22 mouse cellular contexts compared by ENCODE assay signal in the genomic region with DNA sequence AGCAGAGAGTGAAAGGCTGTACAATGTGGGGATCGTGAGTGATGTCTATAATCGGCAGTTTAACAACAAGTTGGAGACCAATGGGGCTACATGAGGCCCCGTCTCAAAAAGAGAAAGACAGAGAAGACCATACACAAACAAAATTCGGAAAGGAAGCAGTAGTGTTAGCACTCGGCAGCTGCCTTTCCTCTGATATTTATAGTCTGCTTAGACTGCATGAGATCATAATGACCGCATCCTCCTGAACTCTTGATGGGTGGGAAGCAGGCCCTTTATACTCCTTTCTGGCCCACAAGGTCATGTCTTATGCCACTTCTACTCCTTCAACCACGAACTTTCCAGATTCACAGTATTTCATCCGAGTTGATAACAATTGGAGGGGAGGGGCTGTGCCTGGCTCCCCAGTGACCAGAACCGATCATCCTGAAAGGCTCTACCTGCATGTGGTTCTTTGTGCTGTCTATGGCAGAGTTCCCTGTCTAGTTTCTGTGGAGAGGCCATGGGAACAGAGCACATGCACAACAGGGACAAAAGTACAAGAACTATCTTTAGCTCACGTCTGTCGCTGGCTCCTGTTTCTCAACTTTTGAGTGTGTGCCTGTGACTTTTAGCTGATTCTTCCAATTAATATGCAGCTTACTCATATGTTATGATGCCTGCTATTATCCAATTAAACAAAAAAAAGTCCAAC.
DNase-seq lines count a peak whose midpoint lies in the region; ATAC-seq lines count a peak whose summit lies in the region.
"Had no signal": no experiment of that assay in that cellular context is flagged by ENCODE, and none has a peak within 500 bp of the region (broad histone marks: within the 10 kb centered on the region; RNA-seq: fewer than 3 reads in every experiment).

No protein-coding gene starts in this region.

- no peak overlapping the region for H3K27ac ChIP-seq in midbrain, embryonic 15.5 days
- H3K27ac ChIP-seq: forebrain, embryonic 10.5 days; left cerebral cortex, adult 2 months; limb, embryonic 13.5 days; liver, embryonic 15.5 days; stomach, postnatal 0 days had no signal

- peak; percentile 56 for ATAC-seq in midbrain, embryonic 15.5 days (replicated peaks)
- ATAC-seq: CD4-positive, CD25-positive, alpha-beta regulatory T cell, adult 4 months; intestine, postnatal 0 days had no signal

- H3K4me1 ChIP-seq in midbrain, embryonic 15.5 days: peaks cover 13% of the 10 kb centered on the region; the same call in 1 of the 2 replicates
- H3K4me1 ChIP-seq: liver, embryonic 15.5 days had no signal

- peak; percentile 4 for DNase-seq in kidney, postnatal 10 days
- no peak for DNase-seq in kidney, adult 8-10 months
- DNase-seq in embryo, embryonic 11 days: peak; percentile 5
- DNase-seq in layer of hippocampus, adult 8-10 months (ENCODE audit: low spot score in 2 of 2): peak; percentile 39 to 46
- DNase-seq in Muller cell, postnatal 12 days (ENCODE audit: inconsistent ontology term): no peak
- no peak for DNase-seq in gastrocnemius, postnatal 4 days (ENCODE audit: low spot score in 2 of 2)
- DNase-seq in ovary, postnatal 36 days (ENCODE audit: low spot score): no peak
- DNase-seq: adrenal gland, postnatal 25 days; cerebellum, postnatal 36 days; gastrocnemius, postnatal 36 days; heart, postnatal 4 days; lung, postnatal 10 days; thymus, postnatal 36 days had no signal

- H3K9me3 ChIP-seq in midbrain, embryonic 15.5 days: no peaks in the 10 kb centered on the region
- H3K9me3 ChIP-seq: forebrain, embryonic 10.5 days; limb, embryonic 13.5 days; liver, embryonic 15.5 days had no signal

- H3K4me2 ChIP-seq in midbrain, embryonic 15.5 days: no peak overlapping the region
- H3K4me2 ChIP-seq: heart, embryonic 11.5 days; limb, embryonic 13.5 days; liver, embryonic 15.5 days had no signal

- H3K27me3 ChIP-seq in midbrain, embryonic 15.5 days (replicated peaks): no peaks in the 10 kb centered on the region
- H3K27me3 ChIP-seq: limb, embryonic 13.5 days; liver, embryonic 15.5 days had no signal

- no peak overlapping the region for H3K9ac ChIP-seq in midbrain, embryonic 15.5 days
- H3K9ac ChIP-seq: limb, embryonic 13.5 days; liver, embryonic 15.5 days had no signal

- 30% methylated on average over 11 of the region's 11 CpGs for WGBS in midbrain, embryonic 15.5 days

- H3K36me3 ChIP-seq in midbrain, embryonic 15.5 days (replicated peaks): no peaks in the 10 kb centered on the region
- H3K36me3 ChIP-seq: forebrain, embryonic 10.5 days; limb, embryonic 13.5 days; liver, embryonic 15.5 days had no signal

- no peak overlapping the region for H3K4me3 ChIP-seq in midbrain, embryonic 15.5 days
- H3K4me3 ChIP-seq: forebrain, embryonic 10.5 days; left cerebral cortex, adult 2 months; limb, embryonic 13.5 days; liver, embryonic 15.5 days had no signal

Comparison
In these comparisons a context has a peak if more than half of its experiments do, and no peak if none do; other contexts are left out.
1. DNase-seq: peak in kidney, postnatal 10 days (single experiment), embryo, embryonic 11 days (single experiment) and layer of hippocampus, adult 8-10 months (2 of 2); none in kidney, adult 8-10 months (0 of 2), Muller cell, postnatal 12 days (single experiment), gastrocnemius, postnatal 4 days (0 of 2) and ovary, postnatal 36 days (single experiment).